Mouse (Mus musculus) brain, embryonic 14.5 days (tissue): Measurements from ENCODE around the gene Rcc1l. TPM values are rescaled to one million over a fixed set of nuclear protein-coding genes. Genes with fewer than 3 reads are reported as not detected.
A peak's percentile ranks its signal among the peaks of the same experiment; 100 is the strongest.

ENCODE experiments used
- DNase-seq: peaks from one replicate; pipeline ENCODE4 v3.0.0-alpha.2; 2011; ENCODE audit warnings: low read depth
- CTCF ChIP-seq: fragments of 200-500 bp; IDR thresholded peaks from 2 replicates; pipeline ENCODE4 v1.5.1; 2012; ENCODE audit warnings: inconsistent platforms, mild to moderate bottlenecking, moderate library complexity, borderline replicate concordance; ENCODE audit not compliant: insufficient read depth, insufficient read length; ENCODE audit errors: extremely low read depth
- POLR2A ChIP-seq: fragments of 200-500 bp; IDR thresholded peaks from 2 replicates; pipeline ENCODE4 v1.6.1; 2012; ENCODE audit warnings: mild to moderate bottlenecking, inconsistent platforms, borderline replicate concordance; ENCODE audit not compliant: poor library complexity, insufficient read depth, insufficient read length, severe bottlenecking; ENCODE audit errors: extremely low read depth
- polyA plus RNA-seq: library from polyadenylated mRNA; depleted of rRNA; stranded (reverse); fragments of >200 nt; gene quantifications from 2 replicates; pipeline ENCODE4 v1.2.3, GENCODE M21; 2012; rRNA removed

Rcc1l gene
- polyA plus RNA-seq: 15.5 and 18.0 TPM in 2 replicates

- TF ChIP-seq POLR2A (peak; percentile 37; the same call in 1 of the 2 replicates), CTCF (no peak)
- peak; percentile 97 for DNase-seq
Observed at GRCm38 (mm10) chr5:134176169-134176881, at the start of gene Rcc1l. Gene Rcc1l, minus strand, starts transcription at chr5:134176774.

GRCm38 (mm10) chr5:134225110-134225901, 48.7 kb upstream of the Rcc1l start:
- TF ChIP-seq POLR2A (no peak), CTCF (no peak)
- no peak for DNase-seq

GRCm38 (mm10) chr5:134221708-134222150, 45.2 kb upstream of the Rcc1l start:
- TF ChIP-seq POLR2A (no peak), CTCF (no peak)
- DNase-seq: no peak

- DNase-seq: no peak
- TF ChIP-seq POLR2A (no peak), CTCF (no peak)
Observed at GRCm38 (mm10) chr5:134221278-134221677, 44.7 kb upstream of the Rcc1l start.

- DNase-seq: no peak
Observed at GRCm38 (mm10) chr5:134217900-134218299, 41.3 kb upstream of the Rcc1l start.

GRCm38 (mm10) chr5:134214021-134214806, 37.6 kb upstream of the Rcc1l start:
- DNase-seq: peak; percentile 33
- TF ChIP-seq POLR2A: no peak
- TF ChIP-seq CTCF: no peak

More at GRCm38 (mm10) chr5:134217900-134218299, 41.3 kb upstream of the Rcc1l start:
- TF ChIP-seq POLR2A (no peak), CTCF (no peak)

GRCm38 (mm10) chr5:134209931-134210554, 33.5 kb upstream of the Rcc1l start:
- DNase-seq: peak; percentile 20
- TF ChIP-seq CTCF (no peak), POLR2A (no peak)

GRCm38 (mm10) chr5:134206721-134207120, 30.1 kb upstream of the Rcc1l start:
- TF ChIP-seq POLR2A (no peak), CTCF (no peak)
- no peak for DNase-seq

GRCm38 (mm10) chr5:134193664-134194063, 17.1 kb upstream of the Rcc1l start:
- no peak for TF ChIP-seq POLR2A
- TF ChIP-seq CTCF: no peak
- no peak for DNase-seq

- TF ChIP-seq CTCF: no peak
- TF ChIP-seq POLR2A: no peak
- no peak for DNase-seq
Observed at GRCm38 (mm10) chr5:134188571-134188970, 12.0 kb upstream of the Rcc1l start.
